Mouse (Mus musculus) CH12.LX (cell line): ENCODE measurements around the gene Grik1. TPM values are rescaled to one million over a fixed set of nuclear protein-coding genes. Genes with fewer than 3 reads are reported as not detected.

Experiments used
- DNase-seq: peaks from one replicate; pipeline ENCODE4 v3.0.0-alpha.2; 2013; ENCODE audit errors: extremely low read depth
- H3K27ac ChIP-seq: 2 replicates; pipeline ENCODE4 v1.5.1; 2012; ENCODE audit warnings: low read depth, mild to moderate bottlenecking, control low read depth, moderate library complexity; ENCODE audit not compliant: insufficient read depth
- H3K27me3 ChIP-seq: replicated peaks from 2 replicates; pipeline ENCODE3; 2012; ENCODE audit warnings: inconsistent platforms
- H3K36me3 ChIP-seq, 2 experiments: replicated peaks in 1 of 2; 2 replicates each; pipeline versions ENCODE3 to v1.6.1; 2012; ENCODE audit warnings: inconsistent platforms in 1 of 2, low read length in 1 of 2, mild to moderate bottlenecking in 1 of 2, mixed read lengths in 1 of 2, moderate library complexity in 1 of 2; ENCODE audit not compliant: control insufficient read depth in 1 of 2, insufficient read depth in 1 of 2
- H3K4me1 ChIP-seq, 2 experiments: 2 replicates each; pipeline ENCODE4 v1.6.1; 2012; ENCODE audit warnings: inconsistent platforms in 1 of 2, moderate library complexity in 1 of 2; ENCODE audit not compliant: insufficient read depth in 2 of 2, control insufficient read depth in 1 of 2
- H3K4me2 ChIP-seq: 2 replicates; pipeline ENCODE4 v1.6.1; 2012; ENCODE audit warnings: low read depth, mild to moderate bottlenecking, control low read depth; ENCODE audit not compliant: poor library complexity, insufficient read depth, severe bottlenecking
- H3K4me3 ChIP-seq, 3 experiments: fragments of 150-350 bp in 1 of 3; sonication (generic) in 1 of 3; replicated peaks in 1 of 3; 2 replicates each; pipeline versions ENCODE3 to v1.5.1; 2011 to 2012; ENCODE audit warnings: low read depth in 2 of 3, low read length in 2 of 3, mild to moderate bottlenecking in 2 of 3, moderate library complexity in 2 of 3, control low read depth in 1 of 3, improper control_type of control experiment in 1 of 3, inconsistent platforms in 1 of 3, mixed read lengths in 1 of 3; ENCODE audit not compliant: poor library complexity in 1 of 3
- H3K79me2 ChIP-seq: replicated peaks from 2 replicates; pipeline ENCODE4 v1.6.1; 2012; ENCODE audit warnings: mild to moderate bottlenecking, moderate library complexity; ENCODE audit not compliant: control insufficient read depth, poor library complexity, insufficient read depth, severe bottlenecking; ENCODE audit errors: extremely low read depth
- H3K9ac ChIP-seq: 2 replicates; pipeline ENCODE4 v1.6.1; 2012; ENCODE audit warnings: low read depth, mild to moderate bottlenecking, control low read depth, moderate library complexity; ENCODE audit not compliant: insufficient read depth
- H3K9me3 ChIP-seq: replicated peaks from 2 replicates; pipeline ENCODE3; 2012; ENCODE audit warnings: low read length, inconsistent platforms, mixed read lengths
- BHLHE40 ChIP-seq: IDR thresholded peaks from 2 replicates; pipeline ENCODE4 v1.6.1; 2011; ENCODE audit warnings: mild to moderate bottlenecking, low read depth, low read length, improper control_type of control experiment
- CHD2 ChIP-seq: IDR thresholded peaks from 2 replicates; pipeline ENCODE4 v1.6.1; 2011; ENCODE audit warnings: low read length, improper control_type of control experiment
- EP300 ChIP-seq: IDR thresholded peaks from 2 replicates; pipeline ENCODE4 v1.6.1; 2011; ENCODE audit warnings: low read length, improper control_type of control experiment
- GABPA ChIP-seq: IDR thresholded peaks from 2 replicates; pipeline ENCODE4 v1.6.1; 2012; ENCODE audit warnings: low read depth, low read length, improper control_type of control experiment, inconsistent platforms; ENCODE audit not compliant: insufficient replicate concordance
- IRF4 ChIP-seq: IDR thresholded peaks from 2 replicates; pipeline ENCODE4 v1.6.1; 2014; ENCODE audit warnings: low read depth, mild to moderate bottlenecking, inconsistent platforms, low read length, improper control_type of control experiment
- MAFK ChIP-seq: IDR thresholded peaks from 2 replicates; pipeline ENCODE4 v1.6.1; 2011; ENCODE audit warnings: low read length, improper control_type of control experiment; ENCODE audit not compliant: insufficient replicate concordance
- MEF2A ChIP-seq: IDR thresholded peaks from 2 replicates; pipeline ENCODE4 v1.6.1; 2014; ENCODE audit warnings: low read depth, mild to moderate bottlenecking, inconsistent platforms, low read length, improper control_type of control experiment, borderline replicate concordance
- NELFE ChIP-seq: IDR thresholded peaks from 2 replicates; pipeline ENCODE4 v1.6.1; 2011; ENCODE audit warnings: low read depth, low read length, improper control_type of control experiment
- POLR2AphosphoS2 ChIP-seq: IDR thresholded peaks from 2 replicates; pipeline ENCODE4 v1.6.1; 2011; ENCODE audit warnings: low read depth, low read length, improper control_type of control experiment
- SIN3A ChIP-seq: IDR thresholded peaks from 2 replicates; pipeline ENCODE4 v1.6.1; 2012; ENCODE audit warnings: low read length, improper control_type of control experiment, inconsistent platforms
- TCF12 ChIP-seq: IDR thresholded peaks from 2 replicates; pipeline ENCODE4 v1.6.1; 2014; ENCODE audit warnings: low read depth, mild to moderate bottlenecking, inconsistent platforms, low read length, improper control_type of control experiment
- USF2 ChIP-seq: conservative IDR thresholded peaks from 2 replicates; pipeline ENCODE4 v1.6.1; 2011; ENCODE audit warnings: low read depth, low read length, improper control_type of control experiment
- dilution Hi-C: fragments of 300-500 bp; cut with MboI; formaldehyde crosslinking; loops from 2 replicates; pipeline ENCODE4 v1.14.3; 2020; ENCODE audit warnings: low sequenced_read_pairs; ENCODE audit not compliant: extremely low pct_unique_long_range_greater_than_20kb, extremely low pct_ligation_motif_present
- in situ Hi-C: fragments of 300-500 bp; cut with MboI; formaldehyde crosslinking; loops from 3 replicates; pipeline ENCODE4 v1.14.3; 2019; ENCODE audit warnings: low sequenced_read_pairs, low pct_ligation_motif_present, low pct_unique_long_range_greater_than_20kb, mixed read lengths
- polyA plus RNA-seq: library from polyadenylated mRNA; unstranded; fragments of >175 nt; gene quantifications from 2 replicates; pipeline ENCODE4 v1.2.1, GENCODE M21; 2012; ENCODE audit warnings: low read depth; ENCODE audit not compliant: insufficient read length
- total RNA-seq, 2 experiments: library from RNA; depleted of rRNA; stranded (reverse); fragments of 300-350 nt in 1 of 2; fragments of >200 nt in 1 of 2; gene quantifications; 2 replicates each; pipeline ENCODE4 v1.2.3; 2012 to 2014

Grik1 gene
- total and polyA plus RNA-seq, 3 experiments, result 0.08 to 0.13 TPM; not detected in 1

GRCm38 (mm10) chr16:87853451-87854085, 436.5 kb downstream of the Grik1 start:
- Histone ChIP-seq H3K27ac (no peak overlapping the region), H3K9ac (no peak overlapping the region), H3K27me3 (no peaks in the 10 kb centered on the region), H3K9me3 (no peaks in the 10 kb centered on the region), H3K4me2 (no peak overlapping the region), H3K4me3 (no peak overlapping the region), H3K79me2 (no peaks in the 10 kb centered on the region), H3K4me1 (no peaks in the 10 kb centered on the region), H3K36me3 (no peaks in the 10 kb centered on the region)
- dilution Hi-C loops (no loop called here), in situ Hi-C loops (no loop called here)
- DNase-seq, result no peak
- TF ChIP-seq MAFK (no peak), GABPA (no peak), NELFE (no peak), USF2 (no peak), MEF2A (no peak), TCF12 (no peak)

DNA sequence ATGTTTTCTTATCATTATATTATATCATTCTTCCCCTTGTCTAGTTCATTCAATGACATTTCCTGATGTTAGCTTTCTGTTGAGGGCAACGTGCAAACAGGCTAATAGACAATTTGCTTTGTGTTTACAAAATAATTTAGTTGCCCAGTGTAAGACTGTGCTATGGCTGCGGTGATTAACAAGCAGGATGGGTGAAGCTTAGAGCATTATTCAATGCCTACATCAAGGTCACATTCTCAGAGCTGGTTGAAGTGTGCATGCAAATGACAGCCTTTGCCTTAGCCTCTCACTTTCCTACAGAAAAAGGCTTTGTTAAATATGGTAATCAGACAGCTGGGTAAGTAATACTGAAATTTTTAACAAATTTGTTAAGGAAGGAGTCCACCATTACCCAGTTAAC, 438.5 kb downstream of the Grik1 start:
- in situ Hi-C loops, result no loop called here
- H3K4me1 ChIP-seq, result no peaks in the 10 kb centered on the region
- no peak overlapping the region for H3K27ac ChIP-seq
- no peak overlapping the region for H3K9ac ChIP-seq
- no peaks in the 10 kb centered on the region for H3K36me3 ChIP-seq
- H3K27me3 ChIP-seq, result no peaks in the 10 kb centered on the region
- H3K4me3 ChIP-seq, result no peak overlapping the region
- no peaks in the 10 kb centered on the region for H3K9me3 ChIP-seq
- dilution Hi-C loops, result no loop called here
- no peak overlapping the region for H3K4me2 ChIP-seq
- H3K79me2 ChIP-seq, result no peaks in the 10 kb centered on the region
- no peak for DNase-seq
- no peak for TF ChIP-seq IRF4
- TF ChIP-seq BHLHE40, result 0 out of 2 replicates have a peak, but pooled peaks have one; percentile 17

GRCm38 (mm10) chr16:87848799-87849198, 441.3 kb downstream of the Grik1 start:
- Histone ChIP-seq H3K79me2 (no peaks in the 10 kb centered on the region), H3K36me3 (no peaks in the 10 kb centered on the region), H3K4me1 (no peaks in the 10 kb centered on the region; a peak in 1 of 4 replicates)
- DNase-seq, result no peak
- dilution Hi-C loops, result no loop called here
- no peak for TF ChIP-seq EP300
- no peak for TF ChIP-seq CHD2
- no peak for TF ChIP-seq GABPA
- TF ChIP-seq POLR2AphosphoS2, result no peak
- TF ChIP-seq SIN3A, result no peak
- TF ChIP-seq, all 38 proteins: peak for 0
- H3K9ac ChIP-seq, result no peak overlapping the region
- H3K9me3 ChIP-seq, result no peaks in the 10 kb centered on the region
- H3K4me3 ChIP-seq, result no peak overlapping the region
- H3K4me2 ChIP-seq, result no peak overlapping the region
- H3K27me3 ChIP-seq, result no peaks in the 10 kb centered on the region
- in situ Hi-C loops, result loop anchor here (10.0 kb wide), 1 partner anchor 286 kb away; no protein-coding TSS in a partner anchor
- H3K27ac ChIP-seq, result no peak overlapping the region

Other genes starting within 250 kb of the Grik1 start
- not detected in 2 replicates for gene Cldn17, start 216.7 kb upstream of the Grik1 start, total RNA-seq (2012; rRNA removed)
- gene Cldn17, start 216.7 kb upstream of the Grik1 start, total RNA-seq (2014; rRNA removed), result not detected in 2 replicates
- not detected in 2 replicates for gene Cldn17, start 216.7 kb upstream of the Grik1 start, polyA plus RNA-seq